Comparison of ENCODE assay signal across 14 mouse cellular contexts in the genomic region with DNA sequence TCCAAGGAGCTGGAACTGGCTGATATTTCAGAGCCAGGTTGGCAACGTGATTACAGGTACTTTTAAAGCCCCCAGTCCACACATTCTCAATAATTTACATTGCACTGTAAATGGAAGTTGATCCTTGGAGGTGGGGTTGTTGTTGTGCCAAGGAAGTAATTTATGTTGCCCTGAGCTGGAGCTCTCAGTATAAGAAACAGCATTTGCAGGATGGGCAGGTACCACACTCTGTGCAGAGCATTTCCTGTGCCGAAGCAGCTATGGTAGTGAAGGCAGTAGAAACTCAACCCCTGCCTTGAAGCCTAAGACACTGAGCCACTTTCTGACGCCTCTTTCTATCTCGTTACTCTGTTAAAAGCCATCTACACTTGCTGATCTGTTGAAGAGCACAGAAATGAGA. TPM values are rescaled to one million over a fixed set of nuclear protein-coding genes. Genes with fewer than 3 reads are reported as not detected.
DNase-seq lines count a peak whose midpoint lies in the region; ATAC-seq lines count a peak whose summit lies in the region.
"Had no signal": no experiment of that assay in that cellular context is flagged by ENCODE, and none has a peak within 500 bp of the region (broad histone marks: within the 10 kb centered on the region; RNA-seq: fewer than 3 reads in every experiment).

No protein-coding gene starts in this region.

- H3K4me2 ChIP-seq in heart, embryonic 14.5 days (ENCODE audit: low read length), result 0 out of 2 replicates have a peak overlapping the region, but pooled peaks have one; percentile 16
- peak overlapping the region; percentile 31 for H3K4me2 ChIP-seq in neural tube, embryonic 15.5 days
- H3K4me2 ChIP-seq in kidney, embryonic 14.5 days (replicated peaks; ENCODE audit: low read depth, low read length), result no peak overlapping the region
- H3K4me2 ChIP-seq: heart, embryonic 15.5 days; intestine, embryonic 15.5 days had no signal

- peaks cover 11 to 30% of the 10 kb centered on the region in 2 experiments for H3K4me1 ChIP-seq in heart, embryonic 14.5 days (ENCODE audit: control insufficient read depth in 2 of 2, insufficient read depth in 2 of 2, low read length in 2 of 2)
- peaks cover 27% of the 10 kb centered on the region for H3K4me1 ChIP-seq in neural tube, embryonic 15.5 days
- peaks cover 7% of the 10 kb centered on the region for H3K4me1 ChIP-seq in kidney, embryonic 14.5 days (ENCODE audit: control insufficient read depth, insufficient read depth, low read length)

- H3K27ac ChIP-seq in heart, embryonic 14.5 days (replicated peaks in 1 of 2; ENCODE audit: control insufficient read depth in 1 of 2, insufficient read depth in 1 of 2, low read depth in 2 of 2, low read length in 2 of 2), result no peak overlapping the region
- peak overlapping the region; percentile 68 for H3K27ac ChIP-seq in neural tube, embryonic 15.5 days (replicated peaks)
- H3K27ac ChIP-seq in kidney, embryonic 14.5 days (ENCODE audit: low read depth, low read length), result no peak overlapping the region
- H3K27ac ChIP-seq: heart, embryonic 15.5 days; intestine, embryonic 15.5 days had no signal

- DNase-seq in heart, adult 9 months (ENCODE audit: low spot score in 2 of 2), result no peak
- peak; percentile 36 for DNase-seq in thymus, postnatal 14 days
- no peak for DNase-seq in thymus, adult 18-20 months
- DNase-seq in induced T-regulatory cell, adult 2 months (ENCODE audit: low read depth), result peak; percentile 44
- DNase-seq in yolk sac, embryonic 10.5 days (ENCODE audit: low spot score), result no peak
- DNase-seq: gastrocnemius, postnatal 10 days; lung, postnatal 14 days had no signal

- H3K36me3 ChIP-seq in heart, embryonic 14.5 days (ENCODE audit: control insufficient read depth, insufficient read depth, low read length), result no peaks in the 10 kb centered on the region
- H3K36me3 ChIP-seq in neural tube, embryonic 15.5 days, result no peaks in the 10 kb centered on the region
- no peaks in the 10 kb centered on the region for H3K36me3 ChIP-seq in kidney, embryonic 14.5 days (ENCODE audit: control insufficient read depth, insufficient read depth, low read length)
- H3K36me3 ChIP-seq: heart, embryonic 15.5 days; intestine, embryonic 15.5 days had no signal

- no peak overlapping the region for H3K4me3 ChIP-seq in heart, embryonic 14.5 days (ENCODE audit: control insufficient read depth in 1 of 2, insufficient read depth in 1 of 2, low read depth in 1 of 2, low read length in 2 of 2)
- no peak overlapping the region for H3K4me3 ChIP-seq in neural tube, embryonic 15.5 days (replicated peaks)
- H3K4me3 ChIP-seq in kidney, embryonic 14.5 days (ENCODE audit: low read length), result no peak overlapping the region
- H3K4me3 ChIP-seq: erythroblast, embryonic 14.5 days; heart, embryonic 15.5 days; intestine, embryonic 15.5 days had no signal

- H3K9ac ChIP-seq in heart, embryonic 14.5 days (ENCODE audit: low read length), result no peak overlapping the region
- H3K9ac ChIP-seq in neural tube, embryonic 15.5 days (replicated peaks), result no peak overlapping the region
- H3K9ac ChIP-seq in kidney, embryonic 14.5 days (ENCODE audit: low read depth, low read length), result no peak overlapping the region
- H3K9ac ChIP-seq: heart, embryonic 15.5 days; intestine, embryonic 15.5 days had no signal

- H3K9me3 ChIP-seq in heart, embryonic 14.5 days (ENCODE audit: control insufficient read depth, low read length), result no peaks in the 10 kb centered on the region
- no peaks in the 10 kb centered on the region for H3K9me3 ChIP-seq in neural tube, embryonic 15.5 days (replicated peaks)
- H3K9me3 ChIP-seq in kidney, embryonic 14.5 days (ENCODE audit: control insufficient read depth, low read length), result no peaks in the 10 kb centered on the region
- H3K9me3 ChIP-seq: heart, embryonic 15.5 days; intestine, embryonic 15.5 days had no signal

- no peak for ATAC-seq in heart, embryonic 14.5 days (ENCODE audit: insufficient number of reproducible peaks, insufficient read depth, low FRiP score, low read depth)
- peak; percentile 75 for ATAC-seq in neural tube, embryonic 15.5 days (ENCODE audit: low FRiP score)
- ATAC-seq in kidney, embryonic 14.5 days (ENCODE audit: low FRiP score, low TSS enrichment), result no peak
- ATAC-seq: intestine, embryonic 15.5 days had no signal

- 51% methylated on average over 4 of the region's 4 CpGs for WGBS in heart, embryonic 14.5 days
- WGBS in neural tube, embryonic 15.5 days, result 22% methylated on average over 4 of the region's 4 CpGs
- WGBS in kidney, embryonic 14.5 days, result 46% methylated on average over 4 of the region's 4 CpGs

- H3K27me3 ChIP-seq in heart, embryonic 14.5 days (ENCODE audit: control insufficient read depth, insufficient read depth, low read length), result no peaks in the 10 kb centered on the region
- H3K27me3 ChIP-seq in neural tube, embryonic 15.5 days (replicated peaks), result no peaks in the 10 kb centered on the region
- no peaks in the 10 kb centered on the region for H3K27me3 ChIP-seq in kidney, embryonic 14.5 days (ENCODE audit: control insufficient read depth, insufficient read depth, low read length)
- H3K27me3 ChIP-seq: CH12.LX; heart, embryonic 15.5 days; intestine, embryonic 15.5 days had no signal

RNA-seq across cellular contexts. Expression of a gene that starts 23.2 kb away (rescaled TPM):
- 21.7 and 23.0 TPM in 2 replicates for polyA plus RNA-seq in heart, embryonic 14.5 days (2014; fragmentation: Nextera tagmentation; extraction: Ambion mirVana)
- polyA plus RNA-seq in neural tube, embryonic 15.5 days (2015; fragmentation: Nextera tagmentation; extraction: Ambion mirVana), result 0.61 and 0.63 TPM in 2 replicates
- 0.09 TPM in 1 of 2 replicates, not detected in the other for polyA plus RNA-seq in kidney, embryonic 14.5 days (2014; fragmentation: Nextera tagmentation; extraction: Ambion mirVana)
- polyA plus RNA-seq: erythroblast, embryonic 14.5 days had no signal

Comparison
In these comparisons a context has a peak if more than half of its experiments do, and no peak if none do; other contexts are left out.
1. DNase-seq: peak in thymus, postnatal 14 days (single experiment) and induced T-regulatory cell, adult 2 months (single experiment); none in heart, adult 9 months (0 of 2), thymus, adult 18-20 months (0 of 2) and yolk sac, embryonic 10.5 days (single experiment).
2. RNA of a gene that starts 23.2 kb away (polyA plus RNA-seq): 21.7 to 23.0 TPM in heart, embryonic 14.5 days; 0.61 to 0.63 TPM in neural tube, embryonic 15.5 days and 0.09 TPM in kidney, embryonic 14.5 days; every median in the first group is over 10 times any median in the second.